Mouse (Mus musculus) megakaryocyte, adult 5-6 weeks (primary cell): ENCODE results near the gene Anxa5. TPM values are rescaled to one million over a fixed set of nuclear protein-coding genes. Genes with fewer than 3 reads are reported as not detected.

Source experiments
- ATAC-seq: 2 replicates; pipeline ENCODE4 v1.8.0; 2016; ENCODE audit warnings: mild to moderate bottlenecking, inconsistent platforms; ENCODE audit not compliant: poor library complexity, severe bottlenecking
- total RNA-seq, 2 experiments: library from RNA; stranded (forward) in 1 of 2; stranded (reverse) in 1 of 2; fragments of 153-499, 151-499 nt in 1 of 2; fragments of 221-1000, 200-1000 nt in 1 of 2; gene quantifications; 2 replicates each; pipeline versions ENCODE4 v1.2.3 to v1.2.4; 2015 to 2017

The Anxa5 gene
- total RNA-seq (2015) (570 and 686 TPM in 2 replicates), total RNA-seq (2017) (409 and 433 TPM in 2 replicates)

GRCm38 (mm10) chr3:36475532-36476087 lies at the start of gene Anxa5, which contains the start of gene 1810062G17Rik:
Gene Anxa5, minus strand, starts transcription at chr3:36475894.
Gene 1810062G17Rik, plus strand, starts transcription at chr3:36475937.
- peak; percentile 90 for ATAC-seq

- ATAC-seq: no peak
Observed at GRCm38 (mm10) chr3:36524466-36524865, 48.8 kb upstream of the Anxa5 start.

DNA sequence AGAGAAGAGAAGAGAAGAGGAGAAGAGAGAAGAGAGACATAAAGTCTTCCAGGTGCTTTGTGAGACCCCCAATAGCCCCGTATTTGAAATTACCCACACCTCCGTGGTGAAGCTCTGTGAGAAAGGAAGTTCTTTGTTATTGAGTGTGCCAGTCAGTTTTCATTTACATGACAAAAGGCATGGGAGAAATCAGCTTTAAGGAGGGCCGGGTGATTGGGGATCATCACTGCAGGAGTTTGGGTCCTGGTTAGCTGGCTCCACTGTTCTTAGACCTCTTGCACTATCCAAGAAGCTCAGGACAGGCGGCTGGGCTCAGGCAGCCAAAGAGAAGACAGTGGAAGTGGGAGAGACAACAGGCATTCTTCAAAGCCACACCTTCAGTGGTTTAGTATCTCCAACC lies 46.4 kb upstream of the Anxa5 start:
- no peak for ATAC-seq

DNA sequence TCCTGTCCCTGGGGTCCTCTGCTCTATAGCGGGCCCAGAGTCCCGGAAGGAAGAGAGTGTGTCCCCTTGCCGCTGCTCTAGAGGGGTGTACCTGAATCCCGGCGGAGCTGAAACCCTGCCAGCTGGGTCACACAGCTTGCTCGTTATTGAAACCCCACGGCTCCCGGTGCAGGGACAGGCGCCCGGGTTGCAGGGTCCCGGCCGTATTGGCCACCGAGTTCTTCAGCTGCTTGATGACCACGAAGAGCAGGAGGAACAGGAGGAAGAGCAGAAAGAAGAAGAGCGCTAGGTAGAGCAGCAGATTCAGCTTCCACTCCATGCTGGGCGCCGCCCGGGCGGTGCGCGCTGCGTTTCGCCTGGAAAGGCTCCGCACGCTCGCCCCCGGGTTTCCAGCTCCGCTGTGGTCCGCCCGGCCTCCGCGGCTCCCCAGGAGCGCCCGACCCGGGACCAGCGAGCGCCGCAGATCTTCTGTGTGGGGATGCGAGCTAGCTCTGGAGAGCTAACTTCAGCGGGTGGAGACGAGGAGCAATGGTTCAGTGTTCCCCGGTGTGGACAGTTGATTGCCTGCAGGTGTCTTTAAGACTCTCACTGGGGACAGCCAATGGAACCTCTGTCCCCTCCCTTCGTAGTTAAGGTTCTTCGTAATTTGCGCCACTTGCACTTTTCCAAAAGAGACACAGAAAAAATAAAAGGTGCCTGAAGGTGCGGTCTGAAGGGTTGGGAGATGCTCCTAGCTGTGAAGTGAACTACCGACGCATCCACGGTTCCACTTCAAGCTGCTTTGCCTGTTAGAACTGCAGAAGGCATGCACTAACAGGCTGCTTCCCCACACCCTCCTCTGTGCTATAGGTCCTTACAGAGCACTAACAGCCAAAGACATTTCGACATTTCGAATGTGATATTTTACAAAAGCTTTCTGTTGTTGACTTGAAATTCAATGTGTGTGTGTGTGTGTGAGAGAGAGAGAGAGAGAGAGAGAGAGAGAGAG lies 45.7 kb upstream of the Anxa5 start, which contains the start of gene Gm11549:
Gm11549 (minus strand) TSS at position 741 of the 988 bp plus-strand sequence.
- no peak for ATAC-seq

DNA sequence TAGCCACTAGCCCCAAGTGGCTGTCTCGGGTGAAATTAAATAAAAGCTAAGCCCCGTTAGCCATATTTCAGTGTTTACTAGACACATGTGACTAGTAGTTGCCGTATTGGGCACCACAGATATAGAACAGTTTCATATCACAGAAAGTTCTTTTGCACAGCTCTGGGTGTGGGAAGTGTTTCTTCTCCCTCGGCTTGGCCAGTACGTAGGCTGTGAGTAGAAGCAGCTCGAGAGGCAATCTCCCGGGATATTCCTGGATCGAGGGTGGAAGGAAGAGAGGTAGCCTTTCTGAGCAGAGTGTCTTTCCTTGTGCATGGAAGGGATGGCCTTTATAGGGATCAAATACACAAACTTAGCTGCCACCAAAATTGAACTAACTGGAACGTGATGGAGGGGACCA lies 40.5 kb upstream of the Anxa5 start:
- ATAC-seq: no peak

GRCm38 (mm10) chr3:36511491-36511890 lies 35.8 kb upstream of the Anxa5 start:
- ATAC-seq: no peak

GRCm38 (mm10) chr3:36505809-36506735 lies 30.4 kb upstream of the Anxa5 start:
- no peak for ATAC-seq

- ATAC-seq: no peak
Observed at GRCm38 (mm10) chr3:36505306-36505705, 29.6 kb upstream of the Anxa5 start.

DNA sequence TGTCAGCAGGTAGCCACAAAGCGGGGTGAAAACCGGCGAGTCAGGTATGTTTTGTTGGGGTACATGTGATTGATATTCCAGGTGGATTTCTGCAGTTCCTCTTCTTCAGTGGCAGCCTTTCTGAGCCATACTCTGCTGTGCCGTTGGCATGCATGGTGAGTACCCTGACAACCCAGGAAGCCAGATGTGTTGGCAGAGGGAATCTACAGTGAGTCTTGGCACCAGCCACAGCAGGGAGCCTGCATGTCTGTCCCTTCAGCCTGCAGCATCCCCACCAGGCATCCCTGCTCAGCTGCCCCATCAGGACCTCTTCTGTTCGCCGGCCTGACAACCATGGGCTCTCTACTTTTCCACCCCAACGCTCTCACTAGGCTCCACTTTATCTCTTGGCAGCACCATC lies 25.9 kb upstream of the Anxa5 start:
- no peak for ATAC-seq

GRCm38 (mm10) chr3:36500976-36501375 lies 25.3 kb upstream of the Anxa5 start:
- ATAC-seq: no peak

DNA sequence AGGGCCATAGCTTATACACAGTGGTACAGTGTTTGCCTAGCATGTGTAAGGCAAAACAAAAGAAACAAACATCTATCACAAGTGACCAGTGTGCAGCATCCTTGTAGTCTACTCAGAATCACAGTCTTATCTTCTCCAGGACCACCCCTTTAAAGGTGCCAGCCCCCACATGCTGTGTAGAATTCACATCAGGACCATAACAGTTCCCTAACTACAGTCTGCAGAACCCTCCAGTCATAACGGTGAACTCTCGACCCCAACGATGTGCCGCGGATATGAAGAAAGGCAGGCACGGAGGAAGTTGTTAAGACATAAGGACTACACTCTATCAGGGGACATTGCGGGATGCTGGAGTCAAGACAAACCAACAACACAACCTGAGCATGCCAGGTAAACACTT lies 23.7 kb upstream of the Anxa5 start:
- ATAC-seq: no peak

- ATAC-seq: no peak
Observed at GRCm38 (mm10) chr3:36498224-36498623, 22.5 kb upstream of the Anxa5 start.

- ATAC-seq: peak; percentile 68
Observed at GRCm38 (mm10) chr3:36496746-36497145, 21.1 kb upstream of the Anxa5 start.

DNA sequence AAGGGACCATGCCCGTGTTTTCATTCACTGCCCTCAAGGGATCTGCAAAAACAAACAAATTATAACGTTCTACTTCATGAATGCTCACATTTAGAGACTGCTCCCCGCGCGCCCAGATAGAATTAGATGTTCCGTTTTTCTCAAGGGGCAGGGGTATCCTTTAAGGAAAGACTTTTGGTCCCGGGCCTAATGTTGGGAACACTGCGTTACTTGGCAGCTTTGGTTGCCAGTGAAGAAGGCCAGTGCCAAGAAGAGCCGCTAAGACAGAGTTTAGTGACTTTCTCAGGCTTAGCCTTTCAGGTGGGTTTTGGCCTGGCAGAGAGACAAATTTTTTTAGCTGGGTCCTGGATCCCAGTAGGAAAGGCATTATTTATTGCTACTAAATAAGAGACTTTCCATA lies 20.6 kb upstream of the Anxa5 start:
- no peak for ATAC-seq

GRCm38 (mm10) chr3:36495436-36495835 lies 19.7 kb upstream of the Anxa5 start:
- peak; percentile 91 for ATAC-seq

DNA sequence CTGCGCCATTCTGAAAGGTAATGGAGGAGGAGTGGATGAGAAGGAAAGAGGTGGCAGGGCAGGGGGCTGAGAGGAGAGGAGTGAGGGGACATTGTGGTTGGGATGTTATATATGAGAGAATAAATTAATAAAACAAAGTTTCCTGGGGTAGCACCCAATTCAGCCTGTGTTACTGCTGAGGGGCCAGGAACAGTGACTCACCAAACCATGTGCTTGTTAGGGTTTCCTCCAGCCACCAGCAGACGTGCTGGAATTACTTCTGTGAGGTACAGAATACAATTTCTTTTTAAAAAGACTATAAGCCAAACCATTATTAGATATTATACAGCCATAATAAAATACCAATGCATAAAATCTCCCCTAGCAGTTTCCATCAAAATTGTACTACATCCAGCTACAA lies 18.9 kb upstream of the Anxa5 start:
- ATAC-seq: no peak

DNA sequence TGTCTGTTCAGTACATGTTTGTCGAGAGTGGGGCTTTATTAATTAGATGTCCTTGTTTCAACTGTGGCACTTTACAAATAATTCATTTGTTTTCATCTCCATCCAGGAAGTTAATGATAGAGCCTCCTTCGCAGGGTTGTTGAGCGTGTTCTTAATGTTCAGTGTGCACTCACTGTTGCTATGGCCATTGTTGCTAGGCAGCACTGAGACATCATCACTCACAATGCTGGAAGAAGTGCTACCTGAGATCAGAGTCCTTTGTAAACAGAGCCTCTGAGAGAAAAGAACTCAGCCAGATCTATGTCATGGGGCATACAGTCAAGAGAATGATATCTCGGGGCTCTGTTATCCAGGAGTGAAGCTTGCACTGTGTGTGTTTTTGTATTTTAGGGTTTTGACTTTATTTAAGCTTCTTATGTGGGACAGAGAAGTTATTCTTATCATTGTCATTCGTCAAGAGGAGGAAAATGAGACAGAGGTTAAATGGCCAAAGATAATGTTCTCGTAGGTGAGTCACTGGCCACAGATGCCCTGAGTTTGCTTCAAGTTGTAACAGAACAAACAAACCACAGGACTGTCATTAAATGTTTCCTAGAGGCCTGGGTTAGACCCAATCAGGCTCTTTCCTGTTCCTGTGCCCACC lies 18.1 kb upstream of the Anxa5 start:
- no peak for ATAC-seq

- ATAC-seq: no peak
Observed at GRCm38 (mm10) chr3:36492716-36493391, 17.2 kb upstream of the Anxa5 start.

- no peak for ATAC-seq
Observed at GRCm38 (mm10) chr3:36491535-36491934, 15.8 kb upstream of the Anxa5 start.

- no peak for ATAC-seq
Observed at GRCm38 (mm10) chr3:36489590-36489910, 13.9 kb upstream of the Anxa5 start.
